Mouse (Mus musculus) testis, adult 2 months (tissue): ENCODE data around the gene Prkaa1.

Source experiments
- CTCF ChIP-seq: fragments of 200-500 bp; IDR thresholded peaks from 2 replicates; pipeline ENCODE4 v1.5.1; 2012; ENCODE audit warnings: low read depth, mild to moderate bottlenecking, inconsistent platforms, low read length, moderate library complexity; ENCODE audit not compliant: control insufficient read depth, insufficient read depth, insufficient replicate concordance
- POLR2A ChIP-seq: fragments of 200-500 bp; IDR thresholded peaks from 2 replicates; pipeline ENCODE4 v1.6.1; 2012; ENCODE audit warnings: low read depth, mild to moderate bottlenecking, inconsistent platforms, low read length, moderate library complexity; ENCODE audit not compliant: control insufficient read depth

- TF ChIP-seq CTCF (no peak), POLR2A (no peak)
Measured at GRCm38 (mm10) chr15:5105891-5106290, 37.8 kb upstream of the Prkaa1 start.
